Mouse (Mus musculus) heart, postnatal 0 days (tissue): ENCODE results near the gene Nphs1.

Experiments used
- CTCF ChIP-seq: IDR thresholded peaks from 2 replicates; pipeline ENCODE4 v1.5.1; 2016; ENCODE audit warnings: antibody characterized with exemption, control low read depth, low read depth
- EP300 ChIP-seq: IDR thresholded peaks from 2 replicates; pipeline ENCODE4 v1.6.1; 2016; ENCODE audit warnings: antibody characterized with exemption, low read depth

GRCm38 (mm10) chr7:30534633-30535577 lies 76.8 kb downstream of the Nphs1 start, which contains the start of gene Arhgap33:
- TF ChIP-seq CTCF (no peak), EP300 (no peak)
